Mouse (Mus musculus): ENCODE results near the gene Eif2b3.

DNA sequence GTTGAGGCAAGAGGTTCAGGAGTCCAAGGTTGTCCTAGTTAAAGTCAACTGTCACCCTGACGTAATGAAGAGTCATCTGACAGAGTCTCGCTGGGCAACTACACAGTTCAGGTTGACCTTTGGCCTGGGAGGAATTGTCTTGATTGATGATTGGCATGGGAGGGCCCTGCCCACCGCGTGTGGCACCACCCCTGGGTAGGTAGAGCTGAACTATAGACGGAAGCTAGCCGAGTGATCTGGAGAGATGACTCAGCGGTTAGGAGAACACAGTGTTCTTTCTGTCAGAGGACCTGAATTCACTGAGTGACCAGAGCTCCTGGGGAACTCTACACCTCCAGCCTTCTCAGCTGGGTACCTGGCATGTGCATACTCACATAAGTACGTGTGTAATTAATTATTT lies 116.8 kb downstream of the Eif2b3 start:
- TF ChIP-seq CTCF (conservative IDR thresholded peaks at IDR 0.05; ENCODE audit: low read length) (no peak), NANOG (IDR thresholded peaks at IDR 0.05; ENCODE audit: borderline replicate concordance, low read length) (no peak)
